Mouse (Mus musculus) liver (tissue): ENCODE results near the gene Ndufa5.

Source experiments
- DNase-seq: peaks from one replicate; pipeline ENCODE4 v3.0.0-alpha.2; 2020; ENCODE audit warnings: mixed read lengths

Ndufa5 gene

DNA sequence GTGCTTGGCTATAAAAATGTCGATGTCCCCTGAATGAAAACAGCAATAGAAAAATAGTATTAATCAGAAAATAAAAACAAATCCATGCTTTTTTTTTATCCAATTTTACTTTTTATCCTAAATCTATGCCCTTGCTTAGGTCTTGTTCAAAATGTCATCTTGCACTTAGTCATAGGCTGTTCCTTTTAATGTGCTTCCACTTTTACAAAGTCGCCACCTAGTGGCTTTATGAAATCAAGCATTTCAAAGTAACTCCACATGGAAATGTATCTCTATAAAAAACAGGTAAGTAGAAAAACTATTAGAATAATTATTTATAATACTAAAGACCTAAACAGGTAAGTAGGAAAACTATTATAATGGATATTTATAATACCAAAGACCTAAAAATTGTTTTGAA, 11.6 kb downstream of the Ndufa5 start:
- DNase-seq, result no peak

DNA sequence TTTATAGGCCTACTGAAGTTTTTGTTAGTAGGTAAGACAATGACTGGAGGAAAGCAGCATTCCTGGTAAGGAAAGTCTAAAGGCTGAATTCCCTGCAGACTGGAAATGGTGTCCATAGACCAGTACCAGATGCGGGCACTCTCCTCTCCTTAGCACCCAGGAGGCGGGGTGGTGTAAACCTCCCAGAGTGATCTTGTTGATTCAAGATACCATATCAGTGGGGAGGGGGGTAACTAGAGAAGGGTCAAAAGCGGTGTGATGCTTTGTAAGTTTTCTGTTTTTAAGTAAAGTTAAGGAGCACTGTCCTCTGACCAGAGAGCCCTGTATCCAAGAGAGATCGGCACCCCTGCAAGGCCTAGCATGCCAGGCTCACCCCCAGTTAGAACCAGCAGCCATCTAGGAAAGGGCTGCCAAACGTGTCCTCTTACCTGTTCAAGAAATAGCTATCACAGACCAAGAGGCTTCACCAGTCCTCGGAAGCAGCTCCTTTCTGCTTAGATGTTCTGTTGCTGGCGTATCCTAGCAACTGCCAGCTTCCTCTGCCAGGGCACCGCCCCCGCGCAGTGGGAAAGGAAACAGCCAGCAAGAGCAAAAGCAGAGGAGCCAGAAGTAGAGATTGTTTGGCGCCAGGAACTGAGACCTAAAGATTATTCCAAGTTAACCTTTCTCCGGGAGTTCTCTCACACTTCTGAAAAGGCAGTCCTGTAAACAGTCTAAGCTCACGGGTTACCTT, 13.1 kb downstream of the Ndufa5 start, which contains the start of gene Iqub:
Gene Iqub, minus strand, starts transcription at position 516 of the 733 bp plus-strand sequence.
- peak; percentile 30 for DNase-seq

DNA sequence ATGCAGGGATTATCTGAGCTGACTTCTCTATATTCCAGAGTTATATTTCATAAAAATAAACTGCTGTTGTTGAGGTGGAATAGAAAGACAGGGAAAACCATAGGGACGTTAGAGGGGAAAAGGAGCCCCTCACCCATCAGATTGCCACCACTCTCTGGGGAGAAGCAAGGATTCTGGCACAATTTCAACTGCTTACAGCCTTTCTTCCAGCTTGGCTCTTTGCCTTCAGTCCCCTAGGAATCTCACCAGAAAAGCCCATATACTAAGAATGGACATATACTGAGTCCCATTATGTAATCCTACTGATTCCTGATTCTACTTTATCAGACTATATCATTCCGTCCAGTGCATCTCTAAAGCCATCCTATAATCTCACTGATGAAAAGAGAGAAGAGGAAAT, 23.7 kb downstream of the Ndufa5 start:
- DNase-seq, result no peak

DNA sequence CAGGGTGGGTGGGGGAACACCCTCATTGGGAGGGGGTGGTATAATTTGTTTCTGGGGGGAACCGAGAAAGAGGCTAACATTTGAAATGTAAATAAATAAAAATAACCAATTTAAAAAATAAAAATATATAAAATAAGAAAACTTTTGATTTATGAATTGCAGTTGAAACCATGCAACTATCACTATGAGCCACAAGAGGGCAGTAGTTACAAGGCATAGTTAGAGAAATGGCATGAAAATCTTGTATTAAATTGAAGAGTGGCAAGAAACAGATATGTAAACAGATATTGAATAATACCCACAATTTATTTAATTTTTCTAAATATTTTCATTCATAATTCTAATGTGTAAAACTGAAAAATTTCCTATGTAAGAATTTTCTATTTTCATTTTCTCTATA, 37.5 kb downstream of the Ndufa5 start:
- no peak for DNase-seq

DNA sequence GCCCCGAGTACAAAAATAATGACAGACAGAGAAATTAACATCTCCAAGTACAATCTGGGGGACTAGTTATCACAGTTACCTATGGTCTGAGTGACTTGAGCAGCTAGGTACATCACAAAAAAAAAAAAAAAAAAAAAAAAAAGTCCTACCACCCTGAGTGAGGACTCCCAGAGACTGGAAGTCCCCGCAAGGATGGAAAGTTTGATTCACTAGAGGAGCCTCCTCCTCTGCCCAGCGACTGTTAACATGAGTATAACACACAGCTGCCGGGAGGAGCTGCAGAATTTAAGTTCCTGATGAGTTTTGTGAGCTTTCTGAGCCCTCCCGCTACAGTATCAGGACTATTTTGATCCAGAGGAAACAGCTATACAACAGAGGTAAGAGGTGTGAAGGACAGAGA, 41.3 kb downstream of the Ndufa5 start:
- DNase-seq, result no peak

DNA sequence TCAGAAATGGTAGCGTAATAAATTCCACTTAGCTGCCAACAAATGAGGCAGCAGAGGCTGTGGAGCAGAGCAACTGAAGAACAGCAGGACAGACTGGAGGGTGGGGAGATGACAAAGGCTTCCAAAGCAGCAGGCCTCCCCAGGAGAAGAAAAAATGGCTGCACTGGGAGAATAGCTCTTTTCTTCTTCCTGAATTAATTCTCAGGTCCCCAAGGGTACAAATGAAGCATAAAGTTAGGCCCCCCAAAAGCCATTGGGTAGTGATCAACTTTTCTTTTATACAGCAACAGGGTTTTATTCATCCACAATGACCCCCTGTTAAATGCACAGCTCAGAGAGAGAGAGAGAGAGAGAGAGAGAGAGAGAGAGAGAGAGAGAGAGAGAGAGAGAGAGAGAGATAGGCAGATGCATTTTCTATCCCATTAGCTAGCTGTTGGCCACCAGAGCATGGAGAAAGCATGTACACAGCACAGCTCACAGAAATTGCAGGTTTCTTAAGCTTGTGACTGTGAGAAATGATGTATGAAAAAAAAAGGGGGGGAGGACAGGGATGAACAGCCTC, 57.2 kb downstream of the Ndufa5 start:
- no peak for DNase-seq

DNA sequence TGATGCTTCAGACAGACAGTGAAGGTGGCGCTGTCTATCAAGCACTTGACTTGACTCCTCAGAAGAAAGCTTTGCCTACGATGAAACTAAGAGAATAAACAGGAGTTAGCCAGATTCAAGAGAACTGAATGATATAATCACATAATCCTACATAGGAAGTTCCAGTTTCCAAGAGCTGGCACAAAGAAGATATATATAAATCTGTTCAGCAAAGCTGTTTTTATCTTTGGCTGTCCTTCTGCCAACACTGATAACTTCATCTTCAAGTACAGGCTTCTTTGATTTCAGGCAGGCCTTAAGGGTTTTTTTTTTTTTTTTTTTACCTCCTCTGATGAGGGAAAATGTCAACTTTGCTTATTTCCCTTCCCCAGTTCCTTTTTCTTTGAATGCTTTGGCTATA, 57.7 kb downstream of the Ndufa5 start:
- no peak for DNase-seq
